23 mouse cellular contexts compared by ENCODE assay signal in the genomic region with DNA sequence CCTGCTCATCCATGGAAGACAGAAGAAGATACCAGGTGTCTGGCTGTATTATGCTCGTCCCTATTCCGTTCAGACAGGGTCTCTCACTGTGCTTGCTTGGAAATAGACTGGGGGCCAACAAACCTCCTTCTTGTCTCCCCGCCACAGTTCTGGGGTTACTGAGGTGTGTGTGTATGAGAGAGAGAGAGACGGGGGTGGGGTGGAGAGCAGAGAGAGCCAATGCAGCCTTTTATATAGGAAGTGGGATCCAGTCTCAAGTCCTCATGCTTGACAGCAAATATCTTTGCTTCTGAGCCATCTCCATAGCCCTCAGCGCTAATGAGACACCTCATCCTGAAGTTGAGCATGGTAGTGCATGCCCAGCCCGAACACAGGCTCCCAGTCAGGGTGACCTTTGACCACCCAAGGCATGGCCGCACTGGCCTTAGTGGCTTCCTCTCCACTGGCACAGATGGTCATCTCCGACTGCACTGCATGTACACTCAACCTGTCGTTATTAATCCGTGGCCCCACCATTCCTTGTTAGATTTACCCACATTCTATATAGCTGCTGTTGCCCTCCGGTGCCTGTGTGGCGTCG. TPM values are rescaled to one million over a fixed set of nuclear protein-coding genes. Genes with fewer than 3 reads are reported as not detected.
DNase-seq lines count a peak whose midpoint lies in the region; ATAC-seq and TF ChIP-seq lines count a peak whose summit lies in the region.
"Had no signal": no experiment of that assay in that cellular context is flagged by ENCODE, and none has a peak within 500 bp of the region (broad histone marks: within the 10 kb centered on the region; RNA-seq: fewer than 3 reads in every experiment).

No protein-coding gene starts in this region.

- DNase-seq in cerebellum, adult 2 months, result peak; percentile 41 to 45
- DNase-seq in cerebellum, postnatal 14 days, result no peak
- DNase-seq in kidney, adult 9 months, result peak; percentile 58
- peak; percentile 27 for DNase-seq in A20 (ENCODE audit: low read depth, low spot score)
- peak; percentile 48 for DNase-seq in brain, adult 2 months (ENCODE audit: low read depth, low spot score)
- DNase-seq in embryo, embryonic 10.5 days (ENCODE audit: low spot score), result no peak
- DNase-seq: adrenal gland, postnatal 25 days; heart, postnatal 14 days; kidney, adult 11 months; kidney, postnatal 4 days; liver; right cerebral cortex, postnatal 25 days had no signal

- H3K27me3 ChIP-seq in cerebellum, adult 2 months (ENCODE audit: control insufficient read depth, insufficient read depth, low read length), result no peaks in the 10 kb centered on the region
- H3K27me3 ChIP-seq in kidney, embryonic 14.5 days (ENCODE audit: control insufficient read depth, insufficient read depth, low read length), result no peaks in the 10 kb centered on the region
- H3K27me3 ChIP-seq in midbrain, embryonic 15.5 days (replicated peaks), result no peaks in the 10 kb centered on the region
- H3K27me3 ChIP-seq: hindbrain, embryonic 15.5 days; lung, embryonic 15.5 days; neural tube, embryonic 15.5 days; stomach, embryonic 15.5 days had no signal

- no peak for TF ChIP-seq CTCF in cerebellum, adult 2 months (IDR thresholded peaks at IDR 0.05; ENCODE audit: borderline replicate concordance, insufficient read depth, low read depth, low read length)

- no peaks in the 10 kb centered on the region for H3K36me3 ChIP-seq in kidney, embryonic 14.5 days (ENCODE audit: control insufficient read depth, insufficient read depth, low read length)
- H3K36me3 ChIP-seq in midbrain, embryonic 15.5 days (replicated peaks), result no peaks in the 10 kb centered on the region
- H3K36me3 ChIP-seq: hindbrain, embryonic 15.5 days; lung, embryonic 15.5 days; midbrain, embryonic 13.5 days; neural tube, embryonic 15.5 days; stomach, embryonic 15.5 days had no signal

- no peak for TF ChIP-seq POLR2A in cerebellum, adult 2 months (IDR thresholded peaks at IDR 0.05; ENCODE audit: borderline replicate concordance, insufficient read depth, low read length)

- no peak for ATAC-seq in kidney, embryonic 14.5 days (ENCODE audit: low FRiP score, low TSS enrichment)
- no peak for ATAC-seq in midbrain, embryonic 15.5 days (replicated peaks)
- ATAC-seq: forebrain, embryonic 16.5 days; inflammation-experienced regulatory T-cells, adult 6 months; midbrain, embryonic 13.5 days had no signal

- peak overlapping the region; percentile 83 for H3K27ac ChIP-seq in cerebellum, adult 2 months (ENCODE audit: insufficient read depth, low read length)
- H3K27ac ChIP-seq in kidney, embryonic 14.5 days (ENCODE audit: low read depth, low read length), result no peak overlapping the region
- H3K27ac ChIP-seq in midbrain, embryonic 15.5 days, result no peak overlapping the region
- H3K27ac ChIP-seq: hindbrain, embryonic 10.5 days; hindbrain, embryonic 15.5 days; lung, embryonic 15.5 days; midbrain, embryonic 13.5 days; neural tube, embryonic 15.5 days; stomach, embryonic 15.5 days had no signal

- WGBS in cerebellum, adult 2 months, result 32% methylated on average over 13 of the region's 13 CpGs
- WGBS in kidney, embryonic 14.5 days, result 92% methylated on average over 13 of the region's 13 CpGs
- 95% methylated on average over 13 of the region's 13 CpGs for WGBS in midbrain, embryonic 15.5 days

- no peak overlapping the region for H3K4me2 ChIP-seq in kidney, embryonic 14.5 days (replicated peaks; ENCODE audit: low read depth, low read length)
- H3K4me2 ChIP-seq in midbrain, embryonic 15.5 days, result no peak overlapping the region
- H3K4me2 ChIP-seq: hindbrain, embryonic 15.5 days; lung, embryonic 15.5 days; midbrain, embryonic 13.5 days; neural tube, embryonic 15.5 days; stomach, embryonic 15.5 days had no signal

- no peaks in the 10 kb centered on the region for H3K9me3 ChIP-seq in kidney, embryonic 14.5 days (ENCODE audit: control insufficient read depth, low read length)
- H3K9me3 ChIP-seq in midbrain, embryonic 15.5 days, result no peaks in the 10 kb centered on the region
- H3K9me3 ChIP-seq: hindbrain, embryonic 10.5 days; hindbrain, embryonic 15.5 days; lung, embryonic 15.5 days; midbrain, embryonic 13.5 days; neural tube, embryonic 15.5 days; stomach, embryonic 15.5 days had no signal

- H3K4me3 ChIP-seq in cerebellum, adult 2 months (replicated peaks; ENCODE audit: insufficient read depth, low read depth, low read length), result no peak overlapping the region
- no peak overlapping the region for H3K4me3 ChIP-seq in kidney, embryonic 14.5 days (ENCODE audit: low read length)
- no peak overlapping the region for H3K4me3 ChIP-seq in midbrain, embryonic 15.5 days
- H3K4me3 ChIP-seq: erythroblast, embryonic 14.5 days; hindbrain, embryonic 10.5 days; hindbrain, embryonic 15.5 days; lung, embryonic 15.5 days; midbrain, embryonic 13.5 days; neural tube, embryonic 15.5 days; stomach, embryonic 15.5 days had no signal

- no peak overlapping the region for H3K9ac ChIP-seq in kidney, embryonic 14.5 days (ENCODE audit: low read depth, low read length)
- H3K9ac ChIP-seq in midbrain, embryonic 15.5 days, result no peak overlapping the region
- H3K9ac ChIP-seq: hindbrain, embryonic 15.5 days; lung, embryonic 15.5 days; midbrain, embryonic 13.5 days; neural tube, embryonic 15.5 days; stomach, embryonic 15.5 days had no signal

- peaks cover 77% of the 10 kb centered on the region for H3K4me1 ChIP-seq in cerebellum, adult 2 months (ENCODE audit: control insufficient read depth, insufficient read depth, low read length)
- peaks cover 28% of the 10 kb centered on the region; the same call in 1 of the 2 replicates for H3K4me1 ChIP-seq in kidney, embryonic 14.5 days (ENCODE audit: control insufficient read depth, insufficient read depth, low read length)
- no peaks in the 10 kb centered on the region for H3K4me1 ChIP-seq in midbrain, embryonic 15.5 days

RNA-seq across cellular contexts. Expression of a gene that starts 7.2 kb away (rescaled TPM):
- 81.2 and 92.5 TPM in 2 replicates for polyA plus RNA-seq in cerebellum, adult 2 months (2012; rRNA removed)
- polyA plus RNA-seq in kidney, embryonic 14.5 days (2014; fragmentation: Nextera tagmentation; extraction: Ambion mirVana), result 9.1 and 10.4 TPM in 2 replicates
- 29.4 and 32.3 TPM in 2 replicates for polyA plus RNA-seq in midbrain, embryonic 15.5 days (2015; fragmentation: Nextera tagmentation; extraction: Ambion mirVana)

RNA-seq across cellular contexts. Expression of a gene that starts 14.1 kb away (rescaled TPM):
- polyA plus RNA-seq in cerebellum, adult 2 months (2012; rRNA removed), result 1,362 and 1,509 TPM in 2 replicates
- 1,061 and 1,397 TPM in 2 replicates for polyA plus RNA-seq in kidney, embryonic 14.5 days (2014; fragmentation: Nextera tagmentation; extraction: Ambion mirVana)
- 628 and 640 TPM in 2 replicates for polyA plus RNA-seq in midbrain, embryonic 15.5 days (2015; fragmentation: Nextera tagmentation; extraction: Ambion mirVana)

RNA-seq across cellular contexts. Expression of a gene that starts 44.8 kb away (rescaled TPM):
- polyA plus RNA-seq in cerebellum, adult 2 months (2012; rRNA removed), result 3.9 and 5.0 TPM in 2 replicates
- 0.28 and 0.36 TPM in 2 replicates for polyA plus RNA-seq in kidney, embryonic 14.5 days (2014; fragmentation: Nextera tagmentation; extraction: Ambion mirVana)
- polyA plus RNA-seq in midbrain, embryonic 15.5 days (2015; fragmentation: Nextera tagmentation; extraction: Ambion mirVana), result 3.0 and 3.4 TPM in 2 replicates
- polyA plus RNA-seq: erythroblast, embryonic 14.5 days; inflammation-experienced regulatory T-cells, adult 6 months had no signal

Comparison
In these comparisons a context has a peak if more than half of its experiments do, and no peak if none do; other contexts are left out.
1. DNase-seq: peak in cerebellum, adult 2 months (2 of 2), kidney, adult 9 months (single experiment), A20 (single experiment) and brain, adult 2 months (single experiment); none in cerebellum, postnatal 14 days (0 of 2) and embryo, embryonic 10.5 days (single experiment).